Mouse (Mus musculus) macrophage (primary cell): ENCODE measurements around the gene Shox2. TPM values are rescaled to one million over a fixed set of nuclear protein-coding genes. Genes with fewer than 3 reads are reported as not detected.

Experiments
- H3K27ac ChIP-seq: fragments of 350-480 bp; formaldehyde crosslinking; 2 replicates; pipeline ENCODE4 v1.9.0; 2021
- H3K36me3 ChIP-seq: fragments of 350-480 bp; formaldehyde crosslinking; 2 replicates; pipeline ENCODE4 v1.9.0; 2021; ENCODE audit errors: inconsistent target
- H3K4me3 ChIP-seq: fragments of 350-480 bp; formaldehyde crosslinking; 2 replicates; pipeline ENCODE4 v1.9.0; 2021; ENCODE audit errors: inconsistent target
- H3K79me2 ChIP-seq: fragments of 350-480 bp; formaldehyde crosslinking; 2 replicates; pipeline ENCODE4 v1.9.0; 2021; ENCODE audit errors: inconsistent target
- WGBS: methylation state at CpG from one replicate; pipeline ENCODE4 v1.1.7; 2026; ENCODE audit warnings: inconsistent platforms; ENCODE audit not compliant: missing documents; 5-methylcytosine and 5-hydroxymethylcytosine counted together
- polyA plus RNA-seq: library from polyadenylated mRNA; stranded (reverse); fragments of 250-400 nt; gene quantifications from 3 replicates; pipeline ENCODE4 v1.2.4, GENCODE M21; 2018; ENCODE audit warnings: inconsistent platforms

Shox2 gene
- polyA plus RNA-seq, 1 experiment from 2014 or later: 0.09 TPM

DNA sequence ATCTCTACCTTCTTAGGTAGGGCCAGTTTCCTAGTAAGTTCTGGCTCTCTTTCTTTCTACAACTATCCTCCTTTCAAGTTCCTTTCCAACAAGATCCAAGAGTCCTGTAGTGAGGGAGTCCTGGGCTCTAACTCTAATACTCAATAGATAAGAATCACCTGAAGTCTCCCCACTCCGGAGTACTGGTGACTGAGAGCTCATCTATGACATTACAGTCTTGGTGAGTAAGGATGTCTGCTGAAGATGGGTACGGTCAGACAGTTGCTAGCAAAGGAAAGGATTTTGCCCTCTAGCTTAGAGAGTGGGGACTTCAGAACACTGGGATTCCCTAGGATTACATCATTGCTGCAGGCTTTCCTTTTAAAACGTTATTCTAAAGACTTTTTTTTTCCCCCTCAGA lies 7.1 kb downstream of the Shox2 start:
- Histone ChIP-seq H3K36me3 (no peaks in the 10 kb centered on the region), H3K4me3 (no peak overlapping the region), H3K79me2 (no peaks in the 10 kb centered on the region), H3K27ac (no peak overlapping the region)
- 40% methylated on average over 3 of the region's 3 CpGs for WGBS

DNA sequence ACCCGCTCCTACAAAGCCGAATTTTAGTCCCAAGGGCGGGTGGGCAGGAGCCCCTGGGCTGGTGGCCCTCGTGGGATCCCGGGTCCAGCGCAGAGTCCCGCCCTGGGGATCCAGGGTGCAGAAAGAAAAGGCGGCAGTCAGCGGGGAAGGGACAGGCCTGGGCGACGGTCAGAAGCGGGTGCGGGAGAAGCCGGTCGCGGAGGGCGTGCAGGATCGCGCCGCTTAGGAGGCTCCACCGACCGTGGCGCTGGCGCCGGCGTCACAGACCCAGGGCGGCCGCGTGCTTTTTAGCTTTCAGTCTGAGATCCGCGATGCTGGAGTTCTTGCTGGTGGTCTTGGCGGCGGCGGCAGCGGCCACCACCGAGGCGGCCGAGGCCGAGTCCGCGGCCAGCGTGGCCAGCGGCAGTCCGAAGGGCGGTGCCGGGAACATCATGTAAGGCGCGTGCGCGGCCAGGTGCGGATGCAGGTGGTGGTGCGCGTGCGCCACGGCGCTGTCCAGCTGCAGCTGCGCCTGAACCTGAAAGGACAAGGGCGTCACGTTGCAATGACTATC lies 8.1 kb downstream of the Shox2 start:
- no peaks in the 10 kb centered on the region for H3K36me3 ChIP-seq
- under 1% methylated on average over 58 of the region's 59 CpGs for WGBS
- no peaks in the 10 kb centered on the region for H3K79me2 ChIP-seq
- no peak overlapping the region for H3K4me3 ChIP-seq
- H3K27ac ChIP-seq: no peak overlapping the region

GRCm38 (mm10) chr3:66972191-66972950 lies 9.2 kb downstream of the Shox2 start:
- H3K4me3 ChIP-seq: no peak overlapping the region
- H3K36me3 ChIP-seq: no peaks in the 10 kb centered on the region
- H3K27ac ChIP-seq: no peak overlapping the region
- no peaks in the 10 kb centered on the region for H3K79me2 ChIP-seq
- WGBS: 10% methylated on average over 16 of the region's 16 CpGs

DNA sequence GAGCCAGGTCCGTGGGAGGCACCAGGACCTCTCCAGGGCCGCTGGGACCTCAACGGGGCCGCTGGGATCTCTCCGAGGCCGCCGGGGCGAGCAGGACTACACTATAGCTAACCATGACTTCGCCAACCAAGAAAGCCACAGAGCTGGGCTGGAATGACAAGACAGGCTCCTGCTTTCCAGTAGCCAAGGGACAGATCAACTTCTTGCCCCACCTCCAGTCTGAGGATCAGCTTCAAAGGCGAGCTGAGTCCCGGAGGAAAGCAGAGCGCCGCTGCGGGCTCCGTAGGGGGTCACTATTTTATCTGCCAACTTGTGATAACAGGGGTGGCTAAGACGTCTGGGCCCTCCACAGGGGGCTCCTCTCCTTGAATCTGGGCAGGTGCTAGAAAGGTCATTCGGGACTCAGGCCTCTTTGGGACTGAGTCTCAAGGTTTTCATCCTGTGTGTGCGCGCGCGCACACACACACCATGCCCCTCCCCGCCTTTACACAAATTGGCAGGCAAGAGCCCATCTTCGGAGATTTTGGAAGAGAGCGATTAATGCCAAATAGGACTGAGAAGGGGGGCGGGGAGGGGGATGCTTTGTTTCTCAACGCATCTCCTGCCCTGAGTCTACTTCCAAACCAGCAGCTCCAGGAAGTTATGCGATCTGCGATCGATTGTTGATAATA lies 10.8 kb downstream of the Shox2 start:
- Histone ChIP-seq H3K27ac (no peak overlapping the region), H3K79me2 (no peaks in the 10 kb centered on the region), H3K4me3 (no peak overlapping the region), H3K36me3 (no peaks in the 10 kb centered on the region)
- WGBS: 8% methylated on average over 28 of the region's 29 CpGs

GRCm38 (mm10) chr3:66970261-66970660 lies 11.3 kb downstream of the Shox2 start:
- Histone ChIP-seq H3K79me2 (no peaks in the 10 kb centered on the region), H3K36me3 (no peaks in the 10 kb centered on the region), H3K4me3 (no peak overlapping the region), H3K27ac (no peak overlapping the region)
- 12% methylated on average over 10 of the region's 10 CpGs for WGBS

GRCm38 (mm10) chr3:66967508-66967907 lies 14.1 kb downstream of the Shox2 start:
- no peaks in the 10 kb centered on the region for H3K79me2 ChIP-seq
- WGBS: 76% methylated on average over 4 of the region's 4 CpGs
- H3K27ac ChIP-seq: no peak overlapping the region
- H3K4me3 ChIP-seq: no peak overlapping the region
- no peaks in the 10 kb centered on the region for H3K36me3 ChIP-seq

- H3K36me3 ChIP-seq: no peaks in the 10 kb centered on the region
- 62% methylated on average over 3 of the region's 3 CpGs for WGBS
- H3K79me2 ChIP-seq: no peaks in the 10 kb centered on the region
- H3K27ac ChIP-seq: no peak overlapping the region
- H3K4me3 ChIP-seq: no peak overlapping the region
Measured at GRCm38 (mm10) chr3:66964884-66965283, 16.7 kb downstream of the Shox2 start.

DNA sequence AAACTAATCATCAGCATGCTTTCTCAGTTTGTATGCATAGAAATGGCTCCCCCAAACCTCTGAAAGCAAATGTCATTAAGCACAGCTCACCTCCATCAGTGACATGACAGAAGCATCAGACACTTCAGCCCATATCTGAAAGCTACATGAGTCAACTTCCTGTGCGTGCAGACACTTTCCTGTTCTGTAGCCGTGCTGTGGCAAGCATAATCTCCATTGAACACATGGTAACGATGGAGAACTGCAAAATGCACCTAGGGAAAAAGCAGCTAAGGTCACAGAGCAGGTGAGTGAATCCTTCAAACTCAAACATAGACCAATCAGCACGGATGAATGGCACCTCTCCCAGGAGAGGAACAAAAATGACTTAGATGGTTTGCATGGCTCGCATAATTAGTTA lies 21.6 kb downstream of the Shox2 start:
- no peaks in the 10 kb centered on the region for H3K79me2 ChIP-seq
- no peak overlapping the region for H3K27ac ChIP-seq
- no peak overlapping the region for H3K4me3 ChIP-seq
- no peaks in the 10 kb centered on the region for H3K36me3 ChIP-seq
- WGBS: 29% methylated on average over 5 of the region's 5 CpGs

- 56% methylated on average over 2 of the region's 2 CpGs for WGBS
- no peaks in the 10 kb centered on the region for H3K79me2 ChIP-seq
Measured at GRCm38 (mm10) chr3:66955126-66955525, 26.4 kb downstream of the Shox2 start.

DNA sequence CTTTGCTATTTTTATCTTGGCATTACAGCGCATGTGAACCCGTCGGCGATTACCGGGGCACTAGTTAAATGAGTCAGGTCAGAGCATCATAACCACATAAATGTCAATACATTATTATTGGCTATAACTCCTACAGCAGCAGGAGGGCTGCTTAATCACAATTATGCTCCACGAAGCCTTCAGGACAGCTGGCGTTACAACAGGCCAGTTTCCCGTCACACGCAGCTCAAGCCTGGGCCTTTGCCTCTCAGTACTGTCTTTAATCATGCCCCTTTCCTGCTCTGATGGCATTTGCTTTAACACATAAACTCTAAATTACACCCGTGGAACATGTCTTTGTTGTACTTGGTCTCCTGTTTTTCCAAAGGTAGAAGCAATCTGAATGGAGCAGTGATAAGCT lies 41.9 kb downstream of the Shox2 start:
- H3K79me2 ChIP-seq: no peaks in the 10 kb centered on the region
- H3K27ac ChIP-seq: no peak overlapping the region
- H3K4me3 ChIP-seq: no peak overlapping the region
- 83% methylated on average over 10 of the region's 10 CpGs for WGBS
- H3K36me3 ChIP-seq: no peaks in the 10 kb centered on the region

More at GRCm38 (mm10) chr3:66955126-66955525, 26.4 kb downstream of the Shox2 start:
- H3K27ac ChIP-seq: no peak overlapping the region
- no peaks in the 10 kb centered on the region for H3K36me3 ChIP-seq
- no peak overlapping the region for H3K4me3 ChIP-seq

DNA sequence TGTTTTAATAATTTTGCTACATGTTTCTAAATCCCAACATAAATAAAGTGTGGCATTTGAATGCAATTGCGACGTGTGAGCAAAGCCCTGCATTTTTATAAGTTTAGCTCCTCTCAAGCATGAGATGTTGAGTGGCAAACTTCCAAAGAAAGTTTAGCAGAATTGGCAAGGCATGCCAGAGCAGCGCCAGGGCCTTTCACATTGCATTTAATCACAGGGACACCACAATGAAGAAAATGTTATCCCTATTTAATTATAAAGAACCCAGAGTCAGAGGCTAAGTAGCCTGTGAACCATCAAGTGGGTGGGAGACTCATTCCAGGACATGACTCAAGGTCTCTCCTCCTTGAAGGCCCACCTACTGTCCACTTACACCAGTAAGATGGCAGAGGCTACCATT lies 59.1 kb downstream of the Shox2 start:
- Histone ChIP-seq H3K36me3 (no peaks in the 10 kb centered on the region), H3K4me3 (no peak overlapping the region), H3K79me2 (no peaks in the 10 kb centered on the region), H3K27ac (no peak overlapping the region)
- 85% methylated on average over 3 of the region's 3 CpGs for WGBS

Other genes starting within 250 kb of the Shox2 start
- 19.2 to 38.8 TPM (median 26.3 TPM) in 3 replicates for gene Rsrc1, start 381 bp downstream of the Shox2 start, polyA plus RNA-seq